Mouse (Mus musculus) E14TG2a.4 (cell line): ENCODE data around the gene Dnmt3a.

Experiments
- CTCF ChIP-seq: conservative IDR thresholded peaks from 2 replicates; pipeline ENCODE4 v1.5.1; 2014; ENCODE audit warnings: low read length
- NANOG ChIP-seq: IDR thresholded peaks from 2 replicates; pipeline ENCODE4 v1.6.1; 2014; ENCODE audit warnings: borderline replicate concordance, low read length, mixed read lengths

GRCm38 (mm10) chr12:3947503-3947902, 141.7 kb downstream of the Dnmt3a start:
- TF ChIP-seq CTCF (no peak), NANOG (no peak)
